Mouse (Mus musculus) stomach, postnatal 0 days (tissue): ENCODE measurements at regions not wholly inside any gene's neighbourhood (a gene's known extent, or its start where the extent isn't known, plus 50 kb on each side); places are given as distances from the start of the nearest gene placed in this dataset.

Experiments
- CTCF ChIP-seq: IDR thresholded peaks from 2 replicates; pipeline ENCODE4 v1.5.1; 2016; ENCODE audit warnings: antibody characterized with exemption, low read depth, mild to moderate bottlenecking, moderate library complexity
- EP300 ChIP-seq: optimal IDR thresholded peaks from 2 replicates; pipeline ENCODE3; 2016; ENCODE audit warnings: antibody characterized with exemption

- TF ChIP-seq CTCF = no peak
- TF ChIP-seq EP300 = no peak
Observed at GRCm38 (mm10) chr13:111992075-111992847, 183.5 kb upstream of the Map3k1 start.
